Mouse (Mus musculus): Measurements from ENCODE around the gene Gm6377. TPM values are rescaled to one million over a fixed set of nuclear protein-coding genes. Genes with fewer than 3 reads are reported as not detected.

Gene Gm6377
- 0.24 and 1.2 TPM in 2 replicates for polyA plus RNA-seq (2012; ENCODE audit: low replicate concordance)

DNA sequence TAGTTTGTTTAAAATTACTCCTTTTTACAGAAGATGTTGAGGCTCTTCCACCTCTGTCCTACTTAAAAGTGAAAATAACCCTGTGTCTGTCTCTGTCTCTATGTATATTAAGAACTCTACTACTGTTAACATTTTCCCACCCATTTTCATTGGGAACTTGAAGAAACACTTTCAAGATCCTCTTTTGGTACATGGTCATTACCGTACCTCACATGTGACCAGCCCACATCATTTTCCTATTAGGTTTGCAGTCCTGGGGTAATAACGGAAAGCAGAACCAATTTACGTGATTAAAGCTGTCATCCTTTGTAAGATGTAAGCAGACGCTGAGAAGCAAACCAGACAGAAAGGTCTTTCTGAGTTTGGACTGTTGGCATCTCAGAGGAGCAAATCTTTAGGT, at the start of gene Gm6377:
TSS of gene Gm6377 (plus strand) at position 289 of the 400 bp plus-strand sequence.

Other genes starting within 250 kb of the Gm6377 start
- 0.45 and 5.9 TPM in 2 replicates for gene Hmgn5, start 183.4 kb upstream of the Gm6377 start, polyA plus RNA-seq (2012; ENCODE audit: low replicate concordance)
- gene Sh3bgrl, start 101.4 kb upstream of the Gm6377 start, polyA plus RNA-seq (2012; ENCODE audit: low replicate concordance), result 1.7 and 9.4 TPM in 2 replicates

Measured in hematopoietic multipotent progenitor cell, adult 10-12 weeks (in vitro differentiated cells).